Mouse (Mus musculus) hindbrain, embryonic 15.5 days (tissue): ENCODE measurements around the gene Gprasp1. TPM values are rescaled to one million over a fixed set of nuclear protein-coding genes. Genes with fewer than 3 reads are reported as not detected.
"Not testable (repeated sequence)": the region's sequence is repeated elsewhere in the genome, so short reads cannot be mapped to it uniquely, and the experiment has no call there.

ENCODE experiments used
- ATAC-seq: fragments of 200-750 bp; cut with Nextera tagmentation; 2 replicates; pipeline ENCODE4 v1.8.0; 2017; ENCODE audit warnings: low read depth, moderate number of reproducible peaks, moderate TSS enrichment; ENCODE audit not compliant: low FRiP score
- H3K27ac ChIP-seq: fragments of 300-500 bp; sonication (generic); replicated peaks from 2 replicates; pipeline ENCODE4 v1.5.1; 2015; ENCODE audit warnings: mild to moderate bottlenecking, inconsistent platforms
- H3K27me3 ChIP-seq: fragments of 300-500 bp; sonication (generic); 2 replicates; pipeline ENCODE4 v1.6.1; 2015; ENCODE audit warnings: control low read depth, inconsistent platforms
- H3K36me3 ChIP-seq: fragments of 300-500 bp; sonication (generic); 2 replicates; pipeline ENCODE4 v1.6.1; 2015; ENCODE audit warnings: control low read depth, inconsistent platforms
- H3K4me1 ChIP-seq: fragments of 300-500 bp; sonication (generic); replicated peaks from 2 replicates; pipeline ENCODE4 v1.6.1; 2015; ENCODE audit warnings: control low read depth, inconsistent platforms
- H3K4me2 ChIP-seq: fragments of 300-500 bp; sonication (generic); 2 replicates; pipeline ENCODE4 v1.6.1; 2015; ENCODE audit warnings: moderate library complexity, mild to moderate bottlenecking, inconsistent platforms
- H3K4me3 ChIP-seq: fragments of 300-500 bp; sonication (generic); 2 replicates; pipeline ENCODE4 v1.5.1; 2015; ENCODE audit warnings: mild to moderate bottlenecking, inconsistent platforms
- H3K9ac ChIP-seq: fragments of 300-500 bp; sonication (generic); 2 replicates; pipeline ENCODE4 v1.6.1; 2015; ENCODE audit warnings: inconsistent platforms
- H3K9me3 ChIP-seq: fragments of 300-500 bp; sonication (generic); 2 replicates; pipeline ENCODE4 v1.6.1; 2016; ENCODE audit warnings: control low read depth, inconsistent platforms
- WGBS: fragments of 180-500 bp; shearing (Covaris S2); methylation state at CpG from one replicate; pipeline ENCODE4 v1.1.7; 2015; 5-methylcytosine and 5-hydroxymethylcytosine counted together
- polyA plus RNA-seq: library from polyadenylated mRNA; unstranded; fragments of >200 nt; fragmentation: Nextera tagmentation; extraction: Ambion mirVana; gene quantifications from 2 replicates; pipeline ENCODE4 v1.2.1, GENCODE M21; 2015

The Gprasp1 gene
- polyA plus RNA-seq, result 224 and 227 TPM in 2 replicates

GRCm38 (mm10) chrX:135742304-135743055, at the start of gene Gprasp1, which contains the start of gene Armcx5:
Gene Gprasp1, plus strand, starts transcription at chrX:135742733.
Gene Armcx5, plus strand, starts transcription at chrX:135742733.
- H3K9ac ChIP-seq, result peak within 1 kb of the TSS; percentile 64
- peak within 1 kb of the TSS; percentile 92 for H3K27ac ChIP-seq
- peak; percentile 98 for ATAC-seq
- H3K27me3 ChIP-seq, result 0 out of 2 replicates have a peak, but pooled peaks cover 2% of the 10 kb centered on the region
- H3K4me2 ChIP-seq, result peak within 1 kb of the TSS; percentile 56
- H3K4me3 ChIP-seq, result peak within 1 kb of the TSS; percentile 64
- H3K9me3 ChIP-seq, result no peaks in the 10 kb centered on the region
- peaks cover 8% of the 10 kb centered on the region for H3K4me1 ChIP-seq
- no peaks in the 10 kb centered on the region for H3K36me3 ChIP-seq
- 17% methylated on average over 48 of the region's 48 CpGs for WGBS

DNA sequence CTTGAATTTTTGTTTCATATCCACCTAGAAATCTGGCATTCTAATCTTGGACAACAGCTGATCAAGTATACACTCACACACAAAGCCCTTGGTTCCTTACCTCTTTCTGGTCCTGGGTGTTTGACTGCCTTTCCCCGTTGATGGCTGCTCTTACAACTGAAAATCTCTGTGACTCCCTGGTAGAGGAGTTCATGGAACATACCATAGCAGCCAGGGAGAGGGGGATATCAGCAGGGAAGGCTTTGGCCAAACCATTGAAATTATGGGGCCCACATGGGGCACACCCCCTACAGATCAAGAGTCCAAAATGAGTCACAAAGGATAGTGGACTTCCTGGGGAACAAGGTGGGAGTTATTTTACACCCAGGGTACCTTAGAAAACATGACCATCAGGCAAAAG, 48.9 kb upstream of the Gprasp1 start, which contains the start of gene Tcp11x2:
Tcp11x2 (minus strand) TSS at position 158 of the 400 bp plus-strand sequence.
- H3K27ac ChIP-seq, result no peak within 1 kb of the TSS
- H3K4me1 ChIP-seq, result no peaks in the 10 kb centered on the region
- H3K9me3 ChIP-seq, result no peaks in the 10 kb centered on the region
- H3K4me3 ChIP-seq, result no peak within 1 kb of the TSS
- H3K4me2 ChIP-seq, result no peak within 1 kb of the TSS
- no peak within 1 kb of the TSS for H3K9ac ChIP-seq
- no peak for ATAC-seq
- 72% methylated on average over 1 of the region's 1 CpGs for WGBS
- no peaks in the 10 kb centered on the region for H3K27me3 ChIP-seq
- no peaks in the 10 kb centered on the region for H3K36me3 ChIP-seq

GRCm38 (mm10) chrX:135703111-135703510, 39.4 kb upstream of the Gprasp1 start:
- H3K4me1 ChIP-seq, result no peaks in the 10 kb centered on the region
- H3K27me3 ChIP-seq, result no peaks in the 10 kb centered on the region
- no peak overlapping the region for H3K9ac ChIP-seq
- H3K27ac ChIP-seq, result no peak overlapping the region
- no peak overlapping the region for H3K4me3 ChIP-seq
- H3K9me3 ChIP-seq, result no peaks in the 10 kb centered on the region
- WGBS, result 89% methylated on average over 1 of the region's 1 CpGs
- no peak for ATAC-seq
- H3K36me3 ChIP-seq, result no peaks in the 10 kb centered on the region
- H3K4me2 ChIP-seq, result no peak overlapping the region

DNA sequence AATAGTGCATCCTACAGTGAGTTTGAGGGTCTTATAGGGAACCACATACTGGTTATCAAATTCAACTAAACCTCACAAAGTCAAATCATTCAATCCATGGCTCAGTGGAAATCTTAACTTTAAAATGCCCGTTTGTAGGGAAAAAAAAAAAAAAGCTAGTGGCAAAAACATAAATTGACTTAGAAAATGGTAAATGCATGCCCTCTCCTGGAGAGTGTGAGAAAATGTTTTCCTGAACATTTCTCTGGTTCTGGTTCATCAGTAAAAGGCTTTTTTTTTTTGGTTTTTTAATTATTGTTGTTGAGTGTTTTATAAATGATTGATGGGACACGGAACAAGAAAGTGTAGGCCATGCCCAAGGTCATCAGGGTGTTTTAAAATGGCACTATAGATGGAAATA, 38.2 kb upstream of the Gprasp1 start:
- H3K4me3 ChIP-seq, result no peak overlapping the region
- no peaks in the 10 kb centered on the region for H3K4me1 ChIP-seq
- no peak overlapping the region for H3K9ac ChIP-seq
- WGBS, result 36% methylated on average over 2 of the region's 2 CpGs
- no peak overlapping the region for H3K4me2 ChIP-seq
- no peak for ATAC-seq
- no peaks in the 10 kb centered on the region for H3K9me3 ChIP-seq
- H3K27ac ChIP-seq, result no peak overlapping the region
- no peaks in the 10 kb centered on the region for H3K36me3 ChIP-seq
- H3K27me3 ChIP-seq, result no peaks in the 10 kb centered on the region

DNA sequence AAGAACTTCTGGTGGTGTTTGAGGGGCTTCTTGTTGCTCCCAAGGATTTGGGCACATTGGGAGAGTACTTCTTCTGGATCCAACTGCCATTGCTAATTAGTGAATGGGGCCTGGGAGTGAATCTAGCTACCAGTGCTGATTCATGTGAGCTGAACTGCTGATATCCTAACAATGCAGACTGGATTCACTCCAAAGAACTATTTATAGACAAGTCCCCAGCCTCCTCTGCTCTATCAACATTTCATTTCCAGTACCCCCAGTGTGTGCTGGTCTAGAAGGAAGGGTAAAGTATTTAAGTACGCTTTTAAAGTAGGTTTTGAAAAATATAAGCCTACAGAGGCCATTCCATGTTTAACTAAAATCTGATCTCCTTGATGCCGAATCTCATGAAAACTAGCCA, 29.7 kb upstream of the Gprasp1 start:
- no peaks in the 10 kb centered on the region for H3K27me3 ChIP-seq
- no peaks in the 10 kb centered on the region for H3K36me3 ChIP-seq
- H3K4me1 ChIP-seq, result no peaks in the 10 kb centered on the region
- no peak overlapping the region for H3K4me3 ChIP-seq
- WGBS, result 89% methylated on average over 2 of the region's 2 CpGs
- H3K9ac ChIP-seq, result no peak overlapping the region
- no peak overlapping the region for H3K27ac ChIP-seq
- no peaks in the 10 kb centered on the region for H3K9me3 ChIP-seq
- no peak overlapping the region for H3K4me2 ChIP-seq
- no peak for ATAC-seq

DNA sequence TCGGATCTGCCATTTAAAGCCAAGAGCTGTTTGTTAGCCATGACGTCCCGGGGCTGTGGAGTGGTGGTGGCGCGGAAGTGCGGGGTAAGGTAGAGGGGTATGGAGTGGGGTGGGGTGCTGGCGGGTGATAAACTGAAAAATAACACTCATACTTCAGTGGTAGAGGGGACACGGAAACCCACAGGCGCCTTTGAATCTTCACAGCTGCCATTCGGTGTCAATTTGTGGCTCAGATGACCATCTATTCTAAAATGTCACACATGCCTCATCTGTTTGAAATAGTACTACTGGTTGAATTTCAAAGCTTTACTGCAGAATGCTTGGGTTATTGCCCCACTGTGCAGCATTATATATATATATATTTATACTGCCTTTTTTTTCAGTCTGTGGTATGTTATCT, 17.4 kb upstream of the Gprasp1 start, which contains the start of gene Tmsb15a:
Tmsb15a (minus strand) TSS at position 101 of the 400 bp plus-strand sequence.
- Histone ChIP-seq H3K27me3 (no peaks in the 10 kb centered on the region), H3K9me3 (no peaks in the 10 kb centered on the region)

GRCm38 (mm10) chrX:135738730-135739520, 3.6 kb upstream of the Gprasp1 start:
- ATAC-seq, result no peak
- H3K9ac ChIP-seq, result no peak overlapping the region

More for the DNA sequence above, 17.4 kb upstream of the Gprasp1 start, which contains the start of gene Tmsb15a:
- Histone ChIP-seq H3K4me3 (no peak within 1 kb of the TSS), H3K27ac (no peak within 1 kb of the TSS), H3K4me2 (no peak within 1 kb of the TSS), H3K9ac (no peak within 1 kb of the TSS), H3K36me3 (no peaks in the 10 kb centered on the region), H3K4me1 (no peaks in the 10 kb centered on the region)
- 87% methylated on average over 10 of the region's 10 CpGs for whole genome bisulfite sequencing
- ATAC-seq, result no peak

DNA sequence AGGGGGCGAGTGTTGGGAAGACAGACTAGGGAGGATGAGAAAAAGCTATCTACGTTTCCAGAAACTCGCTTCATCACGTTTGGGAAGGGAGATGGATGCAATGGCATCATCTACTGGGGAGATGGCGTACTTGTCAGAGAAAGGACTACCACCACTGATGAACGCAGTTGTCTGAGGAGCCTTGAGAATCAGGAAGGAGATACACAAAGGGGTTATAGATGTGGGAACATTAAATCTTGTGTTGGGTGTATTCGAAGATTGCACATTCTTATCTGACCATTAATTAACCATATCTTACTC, 473 bp downstream of the Gprasp1 start:
- Histone ChIP-seq H3K36me3 (no peaks in the 10 kb centered on the region), H3K9me3 (no peaks in the 10 kb centered on the region), H3K4me3 (peak overlapping the region; percentile 64), H3K4me2 (peak overlapping the region; percentile 56), H3K4me1 (peaks cover 8% of the 10 kb centered on the region), H3K27me3 (0 out of 2 replicates have a peak, but pooled peaks cover under 1% of the 10 kb centered on the region), H3K9ac (peak overlapping the region; percentile 64), H3K27ac (peak overlapping the region; percentile 92)
- WGBS, result 22% methylated on average over 7 of the region's 7 CpGs
- ATAC-seq, result peak; percentile 31; the same call in 1 of the 2 replicates

More at GRCm38 (mm10) chrX:135738730-135739520, 3.6 kb upstream of the Gprasp1 start:
- Histone ChIP-seq H3K27me3 (0 out of 2 replicates have a peak, but pooled peaks cover 2% of the 10 kb centered on the region), H3K4me2 (no peak overlapping the region), H3K36me3 (no peaks in the 10 kb centered on the region), H3K4me3 (no peak overlapping the region), H3K27ac (no peak overlapping the region), H3K4me1 (peaks cover 7% of the 10 kb centered on the region), H3K9me3 (no peaks in the 10 kb centered on the region)
- 89% methylated on average over 2 of the region's 2 CpGs for WGBS

GRCm38 (mm10) chrX:135745376-135745775, 2.8 kb downstream of the Gprasp1 start:
- H3K36me3 ChIP-seq, H3K9ac ChIP-seq, H3K4me1 ChIP-seq, H3K27me3 ChIP-seq, H3K27ac ChIP-seq, ATAC-seq, H3K4me3 ChIP-seq, H3K4me2 ChIP-seq, H3K9me3 ChIP-seq: not testable (repeated sequence)
- WGBS, result 96% methylated on average over 3 of the region's 3 CpGs

DNA sequence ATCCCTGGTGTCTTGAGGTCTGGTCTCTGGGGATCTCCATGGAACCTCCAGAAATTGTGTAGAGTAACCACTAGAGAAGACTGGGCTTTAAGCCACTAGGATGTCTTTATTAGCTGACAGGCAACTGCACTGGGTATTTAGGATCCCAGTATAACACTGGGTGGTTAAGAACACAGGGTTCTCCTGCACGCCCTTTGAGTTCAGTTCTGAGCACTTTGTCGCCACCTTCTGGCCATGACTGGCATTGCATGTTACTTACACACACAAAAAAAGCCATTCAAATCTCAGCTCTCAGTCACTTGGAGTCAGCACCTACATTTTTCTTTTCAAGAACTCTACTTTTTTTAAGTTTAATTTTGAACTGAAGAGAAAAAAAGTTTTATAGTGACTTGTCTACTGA, 10.3 kb downstream of the Gprasp1 start:
- no peaks in the 10 kb centered on the region for H3K27me3 ChIP-seq
- peaks cover 3% of the 10 kb centered on the region; the same call in 1 of the 2 replicates for H3K36me3 ChIP-seq
- no peak; the same call in 1 of the 2 replicates for ATAC-seq
- H3K4me1 ChIP-seq, result no peaks in the 10 kb centered on the region
- H3K9ac ChIP-seq, result no peak overlapping the region
- no peaks in the 10 kb centered on the region for H3K9me3 ChIP-seq
- 11% methylated on average over 2 of the region's 2 CpGs for WGBS
- H3K4me3 ChIP-seq, result no peak overlapping the region
- H3K4me2 ChIP-seq, result no peak overlapping the region
- H3K27ac ChIP-seq, result no peak overlapping the region

DNA sequence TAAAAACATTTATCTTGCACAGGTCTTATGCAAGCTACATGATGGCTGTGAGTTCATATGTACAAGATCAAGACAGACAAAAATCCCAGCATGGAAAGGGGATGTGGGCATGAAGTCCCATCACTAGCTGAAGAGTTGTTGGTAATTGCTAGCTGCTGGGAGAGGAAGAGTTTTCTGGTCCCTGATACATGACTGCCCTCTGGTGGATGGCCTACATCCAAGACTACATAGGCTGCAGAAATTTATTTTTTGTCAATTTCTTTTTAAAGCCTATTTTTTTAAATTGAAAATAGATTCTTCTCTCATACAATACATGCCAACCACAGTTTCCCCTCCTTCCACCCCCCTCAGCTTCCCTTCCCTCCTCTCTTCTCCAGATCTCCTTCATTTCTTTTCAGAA, 19.2 kb downstream of the Gprasp1 start:
- no peak for ATAC-seq
- no peaks in the 10 kb centered on the region for H3K4me1 ChIP-seq
- H3K4me2 ChIP-seq, result no peak overlapping the region
- no peaks in the 10 kb centered on the region for H3K36me3 ChIP-seq
- no peak overlapping the region for H3K27ac ChIP-seq
- no peak overlapping the region for H3K4me3 ChIP-seq
- no peaks in the 10 kb centered on the region for H3K27me3 ChIP-seq
- no peaks in the 10 kb centered on the region for H3K9me3 ChIP-seq
- H3K9ac ChIP-seq, result no peak overlapping the region

DNA sequence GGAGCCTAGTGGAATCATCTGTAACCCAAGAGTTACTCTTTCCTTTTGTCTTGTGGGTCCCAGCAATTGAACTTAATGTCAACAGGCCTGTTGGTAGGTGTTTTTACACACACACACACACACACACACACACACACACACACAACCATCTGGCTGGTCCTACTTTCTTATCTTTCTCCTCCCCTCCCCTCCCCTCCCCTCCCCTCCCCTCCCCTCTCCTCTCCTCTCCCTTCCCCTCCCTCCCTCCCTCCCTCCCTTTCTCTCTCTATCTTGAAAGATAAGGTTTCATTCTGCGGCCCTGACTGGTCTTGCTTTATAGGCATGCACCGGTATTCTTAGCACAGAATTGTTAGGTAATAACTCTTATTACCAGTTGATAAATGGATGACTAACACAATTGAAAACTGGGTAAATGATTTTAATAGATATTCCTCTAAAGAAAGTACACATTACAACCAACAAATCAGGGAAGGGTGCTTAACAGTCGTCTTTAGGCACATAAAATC, 25.6 kb downstream of the Gprasp1 start:
- Histone ChIP-seq H3K36me3 (no peaks in the 10 kb centered on the region), H3K4me1 (no peaks in the 10 kb centered on the region), H3K4me2 (no peak overlapping the region), H3K27me3 (no peaks in the 10 kb centered on the region), H3K9me3 (no peaks in the 10 kb centered on the region), H3K27ac (no peak overlapping the region), H3K4me3 (no peak overlapping the region), H3K9ac (no peak overlapping the region)
- 88% methylated on average over 2 of the region's 3 CpGs for WGBS
- ATAC-seq, result no peak
